ENCODE assay signal across 15 mouse cellular contexts in the genomic region with DNA sequence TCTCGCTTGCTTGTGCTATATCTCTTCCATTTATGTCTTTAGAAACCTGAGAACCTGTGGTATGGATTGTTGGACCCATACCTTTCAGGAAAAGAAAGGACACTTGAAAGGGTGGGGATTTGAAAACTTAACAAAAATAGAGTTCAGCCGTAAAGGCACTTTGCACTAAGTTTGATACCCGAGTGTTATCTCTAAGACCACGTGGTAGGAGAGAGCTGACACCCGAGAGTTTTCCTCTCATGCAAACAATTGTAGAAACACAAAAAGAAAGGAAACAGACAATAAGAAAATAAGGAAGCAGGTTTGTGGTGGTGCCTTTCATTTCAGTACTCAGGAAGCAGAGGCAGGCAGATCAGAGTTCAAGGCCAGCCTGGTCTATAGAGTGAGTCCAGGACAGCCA.
"Had no signal": no experiment of that assay in that cellular context is flagged by ENCODE, and none has a peak within 500 bp of the region (broad histone marks: within the 10 kb centered on the region; RNA-seq: fewer than 3 reads in every experiment).

No protein-coding gene starts in this region.

- H3K9me3 ChIP-seq: megakaryocyte, embryonic 14.5 days; midbrain, embryonic 12.5 days; neural tube, embryonic 12.5 days; stomach, embryonic 15.5 days had no signal

- H3K27ac ChIP-seq: midbrain, embryonic 12.5 days; neural tube, embryonic 12.5 days; stomach, embryonic 15.5 days; stomach, postnatal 0 days had no signal

- H3K4me1 ChIP-seq: midbrain, embryonic 12.5 days; neural tube, embryonic 12.5 days; stomach, embryonic 15.5 days had no signal

- H3K27me3 ChIP-seq: megakaryocyte, embryonic 14.5 days; midbrain, embryonic 12.5 days; neural tube, embryonic 12.5 days; stomach, embryonic 15.5 days had no signal

- H3K4me3 ChIP-seq: midbrain, embryonic 12.5 days; neural tube, embryonic 12.5 days; stomach, embryonic 15.5 days had no signal

- H3K9ac ChIP-seq: lung, embryonic 14.5 days; midbrain, embryonic 12.5 days; neural tube, embryonic 12.5 days; stomach, embryonic 15.5 days had no signal

- DNase-seq: lung, adult 18-20 months; lung, embryonic 14.5 days; lung, postnatal 10 days; lung, postnatal 4 days; midbrain, embryonic 14.5 days; right cerebral cortex, postnatal 14 days; thymus, adult 2 months; thymus, postnatal 25 days; thymus, postnatal 4 days had no signal

- H3K4me2 ChIP-seq: lung, embryonic 14.5 days; midbrain, embryonic 12.5 days; neural tube, embryonic 12.5 days; stomach, embryonic 15.5 days had no signal

- ATAC-seq: midbrain, embryonic 16.5 days had no signal
